Mouse (Mus musculus) layer of hippocampus, postnatal 10 days (tissue): ENCODE measurements around the gene Cacna1h. TPM values are rescaled to one million over a fixed set of nuclear protein-coding genes. Genes with fewer than 3 reads are reported as not detected.

Source experiments
- DNase-seq, 2 experiments: peaks; one replicate each; pipeline ENCODE4 v3.0.0; 2021; ENCODE audit warnings: low spot score in 2 of 2
- total RNA-seq, 2 experiments: library from RNA; stranded (reverse); gene quantifications; 2 replicates each; pipeline ENCODE4 v1.2.3; 2021

The Cacna1h gene
- total RNA-seq, 2 experiments from 2014 or later = 91.4 to 104 TPM

GRCm38 (mm10) chr17:25447865-25448264, 14.3 kb upstream of the Cacna1h start:
- no peak for DNase-seq

- DNase-seq = no peak
Observed at GRCm38 (mm10) chr17:25445841-25446240, 12.3 kb upstream of the Cacna1h start.

- no peak for DNase-seq
Observed at GRCm38 (mm10) chr17:25445074-25445473, 11.5 kb upstream of the Cacna1h start.

GRCm38 (mm10) chr17:25442889-25443288, 9.3 kb upstream of the Cacna1h start:
- DNase-seq = no peak

- DNase-seq = no peak
Observed at GRCm38 (mm10) chr17:25441417-25441816, 7.8 kb upstream of the Cacna1h start.

- DNase-seq = peak; percentile 54 to 58
Observed at GRCm38 (mm10) chr17:25433223-25433616, 363 bp downstream of the Cacna1h start.

GRCm38 (mm10) chr17:25432433-25433181, 976 bp downstream of the Cacna1h start:
- DNase-seq = peak; percentile 40 to 59

GRCm38 (mm10) chr17:25430534-25430933, 3.0 kb downstream of the Cacna1h start:
- DNase-seq = no peak

- DNase-seq = no peak
Observed at GRCm38 (mm10) chr17:25429886-25430285, 3.7 kb downstream of the Cacna1h start.

- DNase-seq = no peak
Observed at GRCm38 (mm10) chr17:25429240-25429639, 4.3 kb downstream of the Cacna1h start.

- DNase-seq = peak; percentile 62 to 63
Observed at GRCm38 (mm10) chr17:25427441-25427840, 6.1 kb downstream of the Cacna1h start.

GRCm38 (mm10) chr17:25425996-25426395, 7.6 kb downstream of the Cacna1h start:
- no peak for DNase-seq

GRCm38 (mm10) chr17:25424526-25425080, 9.0 kb downstream of the Cacna1h start:
- DNase-seq = no peak

- no peak for DNase-seq
Observed at GRCm38 (mm10) chr17:25420998-25421397, 12.6 kb downstream of the Cacna1h start.

GRCm38 (mm10) chr17:25418926-25419325, 14.7 kb downstream of the Cacna1h start:
- DNase-seq = no peak

- no peak for DNase-seq
Observed at GRCm38 (mm10) chr17:25417990-25418389, 15.6 kb downstream of the Cacna1h start.

- DNase-seq = no peak
Observed at GRCm38 (mm10) chr17:25416219-25416618, 17.4 kb downstream of the Cacna1h start.

- no peak for DNase-seq
Observed at GRCm38 (mm10) chr17:25415421-25415913, 18.1 kb downstream of the Cacna1h start.

- no peak for DNase-seq
Observed at GRCm38 (mm10) chr17:25414917-25415316, 18.7 kb downstream of the Cacna1h start.

- no peak for DNase-seq
Observed at GRCm38 (mm10) chr17:25414209-25414608, 19.4 kb downstream of the Cacna1h start.

- no peak for DNase-seq
Observed at GRCm38 (mm10) chr17:25411251-25411650, 22.3 kb downstream of the Cacna1h start.

- DNase-seq = peak in 1 of 2 experiments; percentile 34
Observed at GRCm38 (mm10) chr17:25410786-25411185, 22.8 kb downstream of the Cacna1h start.

GRCm38 (mm10) chr17:25410180-25410579, 23.4 kb downstream of the Cacna1h start:
- DNase-seq = no peak
